Mouse (Mus musculus) mouse trophoblast stem cell (cell line): ENCODE measurements around the gene Qsox2.

Source experiments
- in situ Hi-C, 2 experiments: fragments of 300-500 bp; cut with MseI, MboI; formaldehyde crosslinking; loops; 2 replicates in 1 of 2; 3 replicates in 1 of 2; pipeline ENCODE4 v1.15.1; 2025

The Qsox2 gene

GRCm38 (mm10) chr2:26237290-26237782, at the start of gene Qsox2:
Qsox2 (minus strand) TSS chr2:26237525.
- in situ Hi-C loops, result no loop called here

- in situ Hi-C loops, result no loop called here
Measured at GRCm38 (mm10) chr2:26286391-26286790, 49.1 kb upstream of the Qsox2 start.

- in situ Hi-C loops, result no loop called here
Measured at GRCm38 (mm10) chr2:26285804-26286203, 48.5 kb upstream of the Qsox2 start.

- in situ Hi-C loops, result no loop called here
Measured at GRCm38 (mm10) chr2:26280594-26280993, 43.3 kb upstream of the Qsox2 start.

GRCm38 (mm10) chr2:26279712-26280111, 42.4 kb upstream of the Qsox2 start:
- in situ Hi-C loops, result loop anchor here in 1 of 2 experiments (5.0 kb wide), 1 partner anchor 122 kb away; no protein-coding TSS in a partner anchor

GRCm38 (mm10) chr2:26273611-26274010, 36.3 kb upstream of the Qsox2 start:
- in situ Hi-C loops, result loop anchor here in 1 of 2 experiments (25.0 kb wide), 1 partner anchor 111 kb away; no protein-coding TSS in a partner anchor

- in situ Hi-C loops, result loop anchor here in 1 of 2 experiments (25.0 kb wide), 1 partner anchor 106 kb away; no protein-coding TSS in a partner anchor
Measured at GRCm38 (mm10) chr2:26268216-26268615, 30.9 kb upstream of the Qsox2 start.

- in situ Hi-C loops, result loop anchor here in 1 of 2 experiments (25.0 kb wide), 1 partner anchor 104 kb away; no protein-coding TSS in a partner anchor
Measured at GRCm38 (mm10) chr2:26266066-26266742, 28.9 kb upstream of the Qsox2 start.

- in situ Hi-C loops, result loop anchor here in 1 of 2 experiments (25.0 kb wide), 1 partner anchor 103 kb away; no protein-coding TSS in a partner anchor
Measured at GRCm38 (mm10) chr2:26265095-26265494, 27.8 kb upstream of the Qsox2 start.

GRCm38 (mm10) chr2:26264646-26265045, 27.3 kb upstream of the Qsox2 start:
- in situ Hi-C loops, result loop anchor here in 1 of 2 experiments (25.0 kb wide), 1 partner anchor 102 kb away; no protein-coding TSS in a partner anchor

GRCm38 (mm10) chr2:26257315-26258096, 20.2 kb upstream of the Qsox2 start:
- in situ Hi-C loops, result loop anchor here in 1 of 2 experiments (25.0 kb wide), 1 partner anchor 95 kb away; no protein-coding TSS in a partner anchor

GRCm38 (mm10) chr2:26254816-26255215, 17.5 kb upstream of the Qsox2 start:
- in situ Hi-C loops, result loop anchor here in 1 of 2 experiments (25.0 kb wide), 1 partner anchor 93 kb away; no protein-coding TSS in a partner anchor

- in situ Hi-C loops, result loop anchor here in 1 of 2 experiments (25.0 kb wide), 1 partner anchor 90 kb away; no protein-coding TSS in a partner anchor
Measured at GRCm38 (mm10) chr2:26252514-26253206, 15.3 kb upstream of the Qsox2 start.

GRCm38 (mm10) chr2:26247531-26247930, 10.2 kb upstream of the Qsox2 start:
- in situ Hi-C loops, result no loop called here

GRCm38 (mm10) chr2:26240841-26241240, 3.5 kb upstream of the Qsox2 start:
- in situ Hi-C loops, result no loop called here

- in situ Hi-C loops, result no loop called here
Measured at GRCm38 (mm10) chr2:26240330-26240729, 3.0 kb upstream of the Qsox2 start.

GRCm38 (mm10) chr2:26236681-26237289, 540 bp downstream of the Qsox2 start:
- in situ Hi-C loops, result no loop called here

- in situ Hi-C loops, result no loop called here
Measured at GRCm38 (mm10) chr2:26234771-26235170, 2.6 kb downstream of the Qsox2 start.

GRCm38 (mm10) chr2:26234253-26234652, 3.1 kb downstream of the Qsox2 start:
- in situ Hi-C loops, result no loop called here

GRCm38 (mm10) chr2:26231366-26231765, 6.0 kb downstream of the Qsox2 start:
- in situ Hi-C loops, result no loop called here

- in situ Hi-C loops, result no loop called here
Measured at GRCm38 (mm10) chr2:26230253-26230652, 7.1 kb downstream of the Qsox2 start.
